Mouse (Mus musculus): ENCODE results near the gene Ccdc113.

Ccdc113 gene

GRCm38 (mm10) chr8:95532206-95532605 is 1.7 kb upstream of the Ccdc113 start:
- DNase-seq (ENCODE audit: inconsistent age in 2 of 2, low spot score in 1 of 2), result no peak

GRCm38 (mm10) chr8:95539487-95539886 is 5.6 kb downstream of the Ccdc113 start:
- no peak for DNase-seq (ENCODE audit: inconsistent age in 2 of 2, low spot score in 1 of 2)

- DNase-seq (ENCODE audit: inconsistent age in 2 of 2, low spot score in 1 of 2), result no peak
These were observed 8.3 kb downstream of the Ccdc113 start for GRCm38 (mm10) chr8:95542191-95542590.

GRCm38 (mm10) chr8:95543065-95543464 is 9.2 kb downstream of the Ccdc113 start:
- no peak for DNase-seq (ENCODE audit: inconsistent age in 2 of 2, low spot score in 1 of 2)

- DNase-seq (ENCODE audit: inconsistent age in 2 of 2, low spot score in 1 of 2), result no peak
These were observed 11.9 kb downstream of the Ccdc113 start for GRCm38 (mm10) chr8:95545815-95546214.

- no peak for DNase-seq (ENCODE audit: inconsistent age in 2 of 2, low spot score in 1 of 2)
These were observed 13.1 kb downstream of the Ccdc113 start for GRCm38 (mm10) chr8:95546986-95547385.

GRCm38 (mm10) chr8:95547931-95548330 is 14.0 kb downstream of the Ccdc113 start:
- DNase-seq (ENCODE audit: inconsistent age in 2 of 2, low spot score in 1 of 2), result no peak

- DNase-seq (ENCODE audit: inconsistent age in 2 of 2, low spot score in 1 of 2), result no peak
These were observed 16.3 kb downstream of the Ccdc113 start for GRCm38 (mm10) chr8:95549871-95550829.

GRCm38 (mm10) chr8:95551577-95551976 is 17.7 kb downstream of the Ccdc113 start:
- no peak for DNase-seq (ENCODE audit: inconsistent age in 2 of 2, low spot score in 1 of 2)

GRCm38 (mm10) chr8:95555963-95556362 is 22.1 kb downstream of the Ccdc113 start:
- DNase-seq (ENCODE audit: inconsistent age in 2 of 2, low spot score in 1 of 2), result no peak

- DNase-seq (ENCODE audit: inconsistent age in 2 of 2, low spot score in 1 of 2), result no peak
These were observed 32.3 kb downstream of the Ccdc113 start for GRCm38 (mm10) chr8:95566217-95566616.

- no peak for DNase-seq (ENCODE audit: inconsistent age in 2 of 2, low spot score in 1 of 2)
These were observed 32.9 kb downstream of the Ccdc113 start for GRCm38 (mm10) chr8:95566809-95567208.

GRCm38 (mm10) chr8:95573146-95573545 is 39.3 kb downstream of the Ccdc113 start:
- DNase-seq (ENCODE audit: inconsistent age in 2 of 2, low spot score in 1 of 2), result no peak

- DNase-seq (ENCODE audit: inconsistent age in 2 of 2, low spot score in 1 of 2), result no peak
These were observed 42.4 kb downstream of the Ccdc113 start, which contains the start of gene Prss54 for GRCm38 (mm10) chr8:95576240-95576639. Prss54 (minus strand) TSS chr8:95576340.

GRCm38 (mm10) chr8:95587339-95587738 is 53.5 kb downstream of the Ccdc113 start:
- no peak for DNase-seq (ENCODE audit: inconsistent age in 2 of 2, low spot score in 1 of 2)

GRCm38 (mm10) chr8:95589282-95589681 is 55.4 kb downstream of the Ccdc113 start:
- peak in 1 of 2 experiments; percentile 27 for DNase-seq (ENCODE audit: inconsistent age in 2 of 2, low spot score in 1 of 2)

GRCm38 (mm10) chr8:95590539-95590938 is 56.7 kb downstream of the Ccdc113 start:
- no peak for DNase-seq (ENCODE audit: inconsistent age in 2 of 2, low spot score in 1 of 2)

GRCm38 (mm10) chr8:95592131-95592780 is 58.4 kb downstream of the Ccdc113 start:
- no peak for DNase-seq (ENCODE audit: inconsistent age in 2 of 2, low spot score in 1 of 2)

GRCm38 (mm10) chr8:95593439-95594393 is 59.8 kb downstream of the Ccdc113 start:
- no peak for DNase-seq (ENCODE audit: inconsistent age in 2 of 2, low spot score in 1 of 2)

- DNase-seq (ENCODE audit: inconsistent age in 2 of 2, low spot score in 1 of 2), result no peak
These were observed 61.2 kb downstream of the Ccdc113 start for GRCm38 (mm10) chr8:95595131-95595530.

- no peak for DNase-seq (ENCODE audit: inconsistent age in 2 of 2, low spot score in 1 of 2)
These were observed 63.0 kb downstream of the Ccdc113 start for GRCm38 (mm10) chr8:95596841-95597241.

All from adrenal gland, adult (tissue).